Mouse (Mus musculus) T-helper 2 cell (primary cell): ENCODE data around the gene Abca17.

ENCODE experiments used
- in situ Hi-C: fragments of 300-600 bp; cut with MboI, MseI; formaldehyde crosslinking; loops from one replicate; pipeline ENCODE4 v1.15.1; 2025; ENCODE audit warnings: high pct_unique_total_duplicates

The Abca17 gene

DNA sequence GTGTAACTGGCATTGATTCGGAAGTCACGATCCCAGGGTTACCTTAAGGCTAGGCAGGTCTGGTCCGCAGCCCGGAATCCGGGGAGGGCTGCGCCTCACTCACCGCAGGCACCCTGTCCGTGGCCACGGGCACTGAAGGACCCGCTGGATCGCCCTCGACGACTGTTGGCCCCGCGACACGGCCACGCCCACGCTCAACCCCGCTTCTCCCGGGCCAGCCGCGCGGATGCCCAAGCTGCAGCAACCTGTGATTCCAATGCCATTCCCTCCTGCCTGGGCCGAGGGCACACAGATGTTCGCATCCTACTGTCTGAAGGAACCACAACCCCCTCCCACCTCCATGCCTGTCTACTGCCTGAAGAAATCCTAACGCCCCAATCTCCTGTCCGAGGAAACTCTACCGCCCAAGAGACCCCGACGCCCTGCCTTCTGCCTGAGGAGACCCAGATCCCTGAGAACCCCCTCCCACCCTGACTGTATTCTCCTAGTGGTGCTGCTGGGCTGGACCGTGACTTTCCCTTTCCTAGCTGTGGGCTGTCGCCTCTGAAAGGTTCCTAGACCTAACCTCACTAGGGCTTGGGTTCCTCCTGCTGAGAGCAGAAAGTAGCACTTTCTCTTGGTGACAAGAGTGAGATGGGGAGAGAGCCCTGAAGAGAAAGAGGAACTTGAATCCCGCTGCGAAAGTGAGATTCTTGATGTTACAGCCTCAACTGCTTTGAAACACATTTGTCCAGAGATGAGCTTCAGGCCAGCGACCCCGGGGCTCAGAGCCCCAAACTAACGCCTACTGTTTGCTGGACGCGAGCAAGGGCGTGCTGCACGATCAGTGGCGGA, at the start of gene Abca17:
Gene Abca17, minus strand, starts transcription at position 143 of the 834 bp plus-strand sequence.
- in situ Hi-C loops = no loop called here

DNA sequence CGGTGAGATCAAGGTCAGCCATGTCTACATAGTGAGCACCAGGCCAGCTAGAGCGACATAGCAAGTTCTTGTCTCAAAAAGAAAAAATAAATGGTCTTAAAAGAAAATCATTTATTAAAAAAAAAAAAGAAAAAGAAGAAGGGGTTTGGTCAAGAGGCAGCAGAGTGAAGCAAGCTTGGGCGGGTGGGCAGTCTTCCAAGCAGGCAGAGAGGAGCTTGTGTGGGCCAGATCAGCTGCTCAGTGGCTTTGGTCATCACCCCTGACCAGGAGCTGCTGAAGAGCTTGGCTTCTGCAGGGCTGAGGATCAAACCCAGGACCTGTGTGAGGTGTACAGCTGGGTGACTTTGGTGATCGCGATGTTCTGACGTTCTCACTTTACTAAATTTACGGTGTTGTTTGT, 43.6 kb upstream of the Abca17 start:
- in situ Hi-C loops = no loop called here

DNA sequence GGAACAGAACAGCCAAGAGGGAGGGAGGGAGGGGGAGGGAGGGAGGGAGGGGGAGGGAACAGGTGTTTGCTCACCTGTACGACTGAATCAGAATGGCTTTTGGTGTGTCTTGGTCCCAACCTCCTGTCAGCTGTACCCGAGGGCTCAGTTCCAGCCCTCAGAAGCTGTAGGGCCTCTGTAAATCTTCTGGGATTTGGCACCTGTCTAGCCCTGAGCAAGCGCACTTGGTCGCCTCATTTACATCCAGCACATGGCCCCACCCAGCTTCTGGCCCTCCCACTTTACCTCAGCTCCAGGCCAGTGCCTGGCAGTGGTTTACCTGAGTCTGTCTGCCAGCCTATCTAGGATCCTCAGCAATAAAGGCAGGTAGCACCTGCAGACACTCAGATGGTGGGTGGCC, 42.7 kb upstream of the Abca17 start:
- in situ Hi-C loops = no loop called here

DNA sequence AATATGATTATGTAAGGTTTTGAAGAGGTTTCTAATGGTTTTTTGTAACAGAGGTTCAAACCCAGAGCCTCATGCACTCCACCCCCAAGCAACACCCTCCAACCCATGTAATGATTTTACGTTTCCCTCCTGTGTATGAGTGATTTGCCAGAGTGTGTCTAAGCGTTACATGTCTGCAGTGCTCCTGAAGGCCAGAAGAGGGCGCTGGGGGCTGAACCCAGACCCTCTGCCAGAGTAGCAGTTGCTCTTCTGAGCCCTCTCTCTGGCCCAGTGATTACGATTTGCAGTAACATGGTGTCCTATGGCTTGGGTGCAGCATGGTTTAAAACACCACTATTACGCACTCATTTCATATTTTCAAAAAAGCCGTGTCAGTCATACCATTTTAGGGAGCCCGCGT, 40.3 kb upstream of the Abca17 start:
- in situ Hi-C loops = no loop called here

DNA sequence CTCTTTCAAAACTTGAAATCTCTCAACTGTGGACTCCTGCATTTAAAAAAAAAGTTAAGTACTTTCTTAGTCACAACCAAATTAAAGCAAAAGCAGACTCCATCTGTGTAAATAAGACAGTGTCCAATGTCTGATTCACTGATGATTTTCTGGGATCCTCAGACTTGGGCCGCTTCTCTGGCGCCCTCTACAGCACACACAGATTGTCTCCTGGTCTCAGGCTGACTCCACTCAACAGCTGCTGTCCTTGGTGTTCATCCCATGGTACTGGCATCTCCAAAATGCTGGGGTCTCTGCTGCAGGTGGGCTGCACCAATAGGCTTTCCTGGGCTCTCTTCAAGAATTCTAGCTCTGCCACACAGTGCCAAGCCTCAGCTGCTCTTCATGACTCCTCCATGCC, 39.0 kb upstream of the Abca17 start:
- in situ Hi-C loops = no loop called here

DNA sequence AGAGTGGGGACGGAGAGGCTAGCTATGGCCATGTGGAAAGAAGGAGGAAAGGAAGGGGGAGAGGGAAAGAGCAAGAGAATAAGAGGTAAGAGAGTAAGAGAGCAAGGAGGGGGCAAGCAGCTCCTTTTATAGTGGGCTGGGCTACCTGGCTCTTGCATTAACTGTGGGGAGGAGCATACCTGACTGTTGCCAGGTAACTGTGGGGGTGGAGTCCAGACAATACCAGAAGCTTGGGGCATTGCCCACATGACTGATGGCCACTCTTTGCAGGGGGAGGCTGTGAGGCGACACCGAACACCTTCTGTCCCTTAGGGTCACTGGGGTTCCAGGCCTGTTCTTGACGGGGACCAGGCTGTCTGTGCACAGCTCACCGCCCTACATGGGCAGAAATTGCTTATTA, 37.8 kb upstream of the Abca17 start:
- in situ Hi-C loops = no loop called here

DNA sequence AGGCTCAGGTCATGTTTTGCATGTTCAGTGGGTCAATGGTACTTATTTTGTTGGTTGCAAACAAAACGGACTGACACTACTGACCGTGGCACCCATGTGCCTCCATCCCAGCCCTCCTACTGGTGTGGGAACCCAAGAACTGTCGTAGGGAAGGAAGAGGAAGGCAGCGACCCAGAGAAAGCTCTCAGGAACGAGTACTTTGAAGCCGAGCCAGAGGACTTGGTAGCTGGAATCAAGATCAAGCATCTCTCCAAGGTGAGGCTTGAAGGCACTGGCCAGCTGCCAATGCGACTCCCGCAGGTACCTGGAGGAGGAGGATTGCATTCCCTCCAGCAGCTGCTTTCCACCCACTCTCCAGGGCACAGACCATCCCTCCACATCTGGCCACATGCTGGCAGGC, 32.9 kb upstream of the Abca17 start:
- in situ Hi-C loops = no loop called here

DNA sequence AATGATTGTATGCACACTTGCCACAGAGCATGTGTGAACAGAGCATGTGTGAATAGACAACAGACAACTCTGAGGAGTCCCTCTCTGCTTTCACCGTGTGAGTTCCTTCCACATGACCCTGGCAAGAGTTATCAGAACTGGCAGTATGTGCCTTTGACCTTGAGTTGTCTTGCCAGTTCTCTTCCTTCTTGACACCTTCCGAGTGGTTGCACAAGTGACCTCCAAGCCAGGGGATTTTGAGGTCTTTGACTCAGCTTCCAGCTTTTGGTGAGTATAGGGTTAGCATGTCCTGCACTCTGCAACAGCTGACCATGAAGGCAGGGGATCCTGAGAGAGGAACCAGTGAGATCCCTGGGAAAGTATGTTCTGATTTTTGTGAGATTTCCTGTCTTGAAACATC, 27.6 kb upstream of the Abca17 start:
- in situ Hi-C loops = no loop called here

DNA sequence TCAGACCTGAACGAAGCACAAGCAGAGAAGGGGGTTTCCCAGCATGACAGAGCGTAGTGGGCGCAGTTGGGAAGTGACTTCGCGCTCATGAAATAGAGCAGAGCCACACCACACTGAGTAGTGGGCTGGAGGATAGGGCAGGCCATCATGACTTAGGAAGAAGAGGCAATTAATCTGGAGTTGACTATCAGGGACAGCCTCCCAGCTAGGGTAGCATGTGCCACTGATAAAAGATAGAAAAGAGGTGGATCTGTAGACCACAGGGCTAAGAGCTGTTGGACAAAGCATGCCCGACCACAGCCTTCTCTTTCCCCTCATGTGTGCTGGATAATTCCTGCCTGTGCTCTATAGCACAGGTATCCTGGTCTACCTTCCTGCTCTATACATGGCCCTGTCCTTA, 25.0 kb upstream of the Abca17 start:
- in situ Hi-C loops = no loop called here

DNA sequence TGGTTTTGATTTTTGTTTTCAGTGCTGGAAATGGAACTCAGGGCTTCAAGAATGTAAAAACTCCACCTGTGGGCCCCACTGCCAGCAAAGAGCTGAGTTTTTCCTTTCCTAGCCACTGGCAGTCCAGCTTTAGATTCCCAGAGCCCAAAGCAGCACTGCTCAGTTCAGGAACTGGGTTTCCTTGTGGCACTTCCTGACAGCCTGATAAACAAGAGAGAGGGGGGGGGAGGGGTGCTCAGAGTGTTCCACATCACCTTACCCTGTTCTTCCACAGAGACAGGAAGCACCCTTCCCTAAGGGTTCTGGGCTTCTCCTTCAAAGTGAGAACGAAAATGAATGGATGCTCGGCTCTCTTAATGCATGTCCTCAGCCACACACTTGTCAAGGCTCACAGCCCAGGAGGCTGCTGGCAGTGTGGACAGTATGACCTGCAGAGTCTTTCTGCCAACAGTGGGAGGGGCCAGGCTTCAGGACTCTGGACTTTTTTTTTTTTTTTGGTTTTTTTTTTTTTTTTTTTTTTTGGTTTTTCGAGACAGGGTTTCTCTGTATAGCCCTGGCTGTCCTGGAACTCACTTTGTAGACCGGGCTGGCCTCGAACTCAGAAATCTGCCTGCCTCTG, 24.3 kb upstream of the Abca17 start:
- in situ Hi-C loops = no loop called here

DNA sequence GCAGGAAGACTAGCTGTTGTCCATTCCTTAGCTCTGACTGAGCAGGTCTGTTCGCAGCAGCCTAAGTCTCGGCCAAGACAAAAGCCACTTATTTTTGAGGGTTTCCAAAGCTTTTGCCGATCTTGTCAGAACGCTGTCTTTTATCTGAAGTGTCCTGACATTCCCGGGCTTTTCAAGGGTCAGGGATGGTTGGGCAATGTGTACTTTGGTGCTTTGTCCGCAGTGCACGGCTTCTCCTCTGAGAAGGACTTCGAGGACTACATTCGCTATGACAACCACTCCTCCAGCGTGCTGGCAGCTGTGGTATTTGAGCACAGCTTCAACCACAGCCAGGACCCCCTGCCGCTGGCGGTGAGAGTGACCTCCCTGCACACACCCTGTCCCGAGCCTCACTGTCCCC, 15.0 kb upstream of the Abca17 start:
- in situ Hi-C loops = no loop called here

DNA sequence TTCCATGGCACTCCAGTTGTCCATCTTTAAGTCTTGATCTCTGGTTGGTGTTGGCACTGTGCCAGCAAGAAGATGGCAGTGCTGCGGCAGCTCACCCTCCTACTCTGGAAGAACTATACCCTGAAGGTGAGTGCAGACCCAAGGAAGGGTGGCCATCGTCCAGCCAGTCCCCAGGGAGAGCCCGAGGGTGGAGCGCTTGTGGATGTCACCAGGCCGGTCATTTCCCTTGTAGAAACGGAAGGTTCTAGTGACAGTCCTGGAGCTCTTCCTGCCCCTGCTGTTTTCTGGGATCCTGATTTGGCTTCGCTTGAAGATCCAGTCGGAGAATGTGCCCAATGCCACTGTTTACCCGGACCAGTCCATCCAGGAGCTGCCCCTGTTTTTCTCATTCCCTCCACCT, 13.6 kb upstream of the Abca17 start:
- in situ Hi-C loops = no loop called here

DNA sequence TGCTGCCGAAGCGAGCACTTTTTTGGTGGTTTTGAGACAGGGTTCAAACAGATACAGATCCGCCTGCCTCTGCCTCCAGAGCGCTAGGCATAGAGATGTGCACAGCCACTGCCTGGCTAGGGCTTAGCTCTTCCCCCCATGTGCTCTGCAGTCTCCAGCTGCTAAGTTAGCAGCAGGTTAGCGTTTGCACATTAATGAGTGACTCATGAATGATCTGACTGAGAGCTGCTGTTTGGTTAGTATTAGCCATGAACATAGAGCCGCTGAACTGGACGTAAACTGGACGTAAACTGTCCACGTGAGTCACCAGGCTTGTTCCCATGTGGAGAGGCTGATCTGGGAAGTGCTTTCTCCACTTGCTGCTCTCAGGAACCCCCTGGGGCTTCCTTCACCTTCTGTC, 11.7 kb upstream of the Abca17 start:
- in situ Hi-C loops = no loop called here

DNA sequence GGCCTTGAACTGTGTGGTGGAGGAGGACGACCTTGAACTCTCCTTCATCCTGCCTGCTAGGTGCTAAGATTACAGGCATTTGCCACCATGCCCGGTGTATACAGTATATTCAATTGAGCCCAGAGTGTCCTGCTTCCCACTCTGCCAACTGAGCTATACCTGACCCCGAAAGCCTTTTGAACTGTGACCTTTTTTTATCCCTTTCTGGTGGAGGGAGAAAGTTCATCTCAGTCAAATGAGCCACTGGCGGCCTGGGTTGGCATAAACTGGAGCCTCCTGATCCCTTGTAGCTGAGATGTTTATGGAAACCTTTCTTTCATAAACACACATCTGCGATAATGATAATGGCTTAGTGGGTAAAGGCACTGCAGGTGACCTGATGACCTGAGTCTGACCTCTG, 10.4 kb upstream of the Abca17 start:
- in situ Hi-C loops = no loop called here

DNA sequence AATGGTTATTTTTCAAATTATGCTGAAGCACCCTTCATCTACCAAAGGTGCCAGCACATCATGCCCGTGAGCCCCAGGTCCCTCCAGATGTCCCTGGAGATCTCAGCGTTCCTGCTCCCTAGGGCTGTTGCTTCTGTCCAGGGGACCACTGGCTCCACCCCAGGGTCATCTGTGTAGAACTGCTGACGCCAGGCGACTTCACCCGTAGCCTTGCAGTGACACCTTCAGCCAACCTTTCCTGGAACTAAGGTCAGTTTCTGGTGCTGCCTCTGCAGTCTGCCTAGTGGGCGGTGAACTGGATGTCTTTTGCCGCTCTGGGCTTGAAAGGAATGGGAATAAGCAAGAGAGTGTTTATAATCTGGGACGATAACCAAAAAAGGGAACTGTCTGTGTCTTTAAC, 10.0 kb upstream of the Abca17 start:
- in situ Hi-C loops = no loop called here

DNA sequence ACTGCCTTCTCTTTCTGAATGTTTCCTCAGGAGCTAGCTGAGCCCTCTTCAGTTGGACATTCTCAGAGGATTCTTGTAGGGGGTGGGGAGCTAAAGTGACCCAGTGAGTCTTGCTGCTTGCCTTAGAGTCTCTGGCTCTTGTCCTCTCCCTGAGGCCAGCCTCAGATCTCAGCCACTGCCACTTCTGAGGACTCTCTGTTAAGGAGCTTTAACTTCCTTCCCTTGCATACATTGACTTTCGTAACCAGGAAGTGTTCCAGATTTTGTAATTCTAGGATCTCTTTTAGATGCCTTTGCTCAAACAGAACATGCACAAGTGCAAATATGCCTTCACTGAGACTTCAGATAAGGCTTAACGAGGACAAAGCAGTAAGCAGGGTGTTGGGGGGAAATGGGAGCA, 9.0 kb upstream of the Abca17 start:
- in situ Hi-C loops = no loop called here

DNA sequence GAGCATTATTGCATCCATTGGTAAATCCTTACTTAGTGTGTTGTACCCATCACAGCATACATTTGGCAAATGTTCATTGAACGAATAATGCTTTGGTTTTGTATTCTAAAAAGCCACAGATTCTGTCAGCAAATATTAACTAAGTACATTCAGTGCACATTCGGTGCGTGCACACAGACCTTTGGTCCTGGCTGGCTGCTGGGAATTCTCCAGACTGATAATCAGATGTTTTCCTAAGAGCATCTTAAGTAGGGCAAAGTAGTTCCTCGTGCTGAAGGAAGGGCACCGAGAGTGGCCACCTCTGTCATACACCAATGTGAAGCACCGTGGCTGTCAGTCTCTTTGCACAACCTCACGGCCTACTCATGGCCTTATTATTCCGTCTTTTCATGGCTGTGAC, 8.1 kb upstream of the Abca17 start:
- in situ Hi-C loops = no loop called here

DNA sequence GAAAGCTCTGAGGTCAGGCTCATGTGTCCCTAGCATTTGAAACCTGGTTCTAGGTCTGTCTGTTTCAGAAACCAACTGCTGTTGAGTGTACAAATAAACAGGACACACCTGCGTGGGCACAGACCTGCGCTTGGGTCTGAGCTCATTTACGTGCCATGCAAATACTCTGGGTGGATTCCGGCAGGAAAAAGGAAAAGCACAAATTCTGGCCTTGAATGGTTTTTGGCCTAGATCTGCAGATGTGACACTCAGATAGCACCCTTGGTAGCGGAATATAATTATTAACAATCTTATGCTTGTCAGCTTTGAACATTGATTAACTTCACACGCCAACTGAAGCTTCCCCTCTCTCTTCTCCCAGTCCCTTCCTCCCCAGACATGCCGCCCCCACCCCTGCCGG, 4.4 kb upstream of the Abca17 start:
- in situ Hi-C loops = no loop called here

DNA sequence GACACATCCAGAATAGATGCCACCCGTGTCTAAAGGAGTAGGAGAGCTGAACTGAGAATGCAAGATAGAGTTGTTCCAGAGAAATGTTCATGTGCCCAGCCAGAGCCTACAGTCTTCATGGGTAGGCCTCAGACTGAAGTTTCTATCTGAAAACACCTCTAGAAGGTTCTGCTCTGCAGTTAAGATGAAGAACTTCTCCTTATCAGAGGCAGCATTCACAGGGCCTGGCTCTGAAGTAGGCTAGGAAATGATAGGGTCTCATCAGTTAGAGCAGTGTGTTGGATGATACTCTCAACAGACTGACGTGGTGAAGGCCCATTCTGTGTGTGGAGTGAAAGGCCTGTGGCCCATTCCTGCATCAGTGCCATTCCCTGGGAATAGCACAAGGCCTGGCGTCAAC, 3.1 kb upstream of the Abca17 start:
- in situ Hi-C loops = no loop called here

DNA sequence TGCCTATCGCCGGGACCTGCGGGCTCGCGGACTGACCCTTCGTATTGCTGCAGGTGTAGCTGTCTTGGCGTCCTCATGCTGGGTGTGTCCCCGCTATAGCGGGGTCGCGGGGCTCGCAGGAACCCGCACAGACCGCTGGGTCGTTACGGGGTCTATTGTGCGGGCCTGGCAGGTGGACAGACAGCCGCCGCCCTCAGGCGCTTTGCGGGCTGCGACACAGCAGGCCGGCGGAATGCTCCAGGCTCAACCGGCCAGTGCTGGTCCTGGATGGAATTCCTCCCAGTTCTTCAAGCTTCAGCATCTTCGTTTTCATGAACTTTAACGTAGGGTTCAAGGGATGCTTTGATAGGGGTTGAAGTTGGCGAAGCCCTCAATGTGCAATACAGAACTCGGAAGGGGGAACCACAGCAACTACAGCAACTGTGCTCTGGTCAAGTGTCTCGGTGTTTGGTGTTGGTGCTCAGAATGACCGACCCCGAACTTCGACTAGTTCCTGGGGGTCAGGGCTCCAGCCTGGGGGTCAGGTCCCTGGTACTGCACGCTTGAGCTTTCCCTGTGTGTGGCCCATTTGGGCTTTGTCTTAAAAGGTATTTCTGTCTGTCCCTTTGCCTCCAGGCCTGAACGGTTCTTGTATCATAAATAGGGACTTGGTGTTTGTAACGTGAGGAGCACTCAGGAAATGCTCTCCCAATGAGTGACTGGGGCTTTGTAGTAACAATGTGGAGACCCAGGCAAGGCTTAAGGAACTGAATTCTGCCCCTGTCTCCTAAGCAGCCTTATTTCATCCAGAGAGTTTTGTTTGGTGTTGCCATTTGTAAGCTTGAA, 1.7 kb upstream of the Abca17 start:
- in situ Hi-C loops = no loop called here

DNA sequence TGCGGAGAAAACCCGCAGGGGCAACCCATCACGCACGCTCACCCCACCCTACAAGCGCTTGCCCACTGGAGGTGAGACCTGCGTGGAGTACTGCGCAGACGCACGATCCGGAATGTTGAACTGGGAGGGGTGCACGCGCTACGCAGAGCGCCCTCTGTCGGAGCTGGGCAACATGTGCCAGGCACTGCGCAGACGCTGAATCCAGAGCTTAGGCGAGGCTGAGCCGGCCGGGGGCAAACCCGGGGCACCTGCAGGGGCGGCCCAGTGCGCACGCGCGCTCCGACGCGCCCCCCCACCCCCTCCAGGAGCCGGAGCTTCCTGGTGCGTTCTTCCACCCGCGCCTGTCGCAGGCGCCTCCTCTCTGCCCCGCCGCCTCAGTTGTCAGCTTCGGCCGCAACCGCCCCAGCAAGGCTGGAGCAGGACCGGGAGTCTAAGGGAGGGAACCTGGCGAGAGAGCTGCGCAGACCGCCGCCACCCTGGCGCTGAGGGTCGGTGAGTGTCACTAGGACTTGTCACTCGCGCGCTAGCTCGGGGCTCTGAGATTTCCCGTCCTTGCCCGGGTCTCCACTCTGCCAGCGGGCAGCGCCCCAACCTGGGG, 991 bp upstream of the Abca17 start, which contains the start of gene Abca3:
Gene Abca3, plus strand, starts transcription at position 191 of the 598 bp plus-strand sequence.
- in situ Hi-C loops = no loop called here

DNA sequence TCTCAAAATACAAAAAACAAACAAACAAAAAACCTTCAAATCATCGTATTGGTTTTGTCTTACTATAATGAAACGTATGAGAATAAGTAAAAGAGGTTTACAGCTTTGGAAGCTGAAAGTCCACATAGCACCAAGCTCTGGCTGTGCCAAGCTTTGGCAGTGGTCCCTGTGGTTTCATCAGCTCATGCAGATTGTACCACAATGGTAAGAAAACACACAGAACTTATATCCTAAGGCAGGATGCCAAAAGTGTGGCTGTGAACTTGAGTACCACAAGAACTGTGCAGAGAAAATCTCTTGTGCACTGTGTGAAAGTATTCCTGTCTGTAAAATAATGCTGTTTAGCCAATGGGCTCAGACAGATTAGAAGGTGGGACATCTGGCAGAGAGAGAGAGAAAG, 1.7 kb downstream of the Abca17 start:
- in situ Hi-C loops = no loop called here
